Comparison of ENCODE assay signal across 21 mouse cellular contexts in genomic region chr15:12622701-12623100, GRCm38 (mm10).
"Had no signal": no experiment of that assay in that cellular context is flagged by ENCODE, and none has a peak within 500 bp of the region (broad histone marks: within the 10 kb centered on the region; RNA-seq: fewer than 3 reads in every experiment).

No protein-coding gene starts in this region.

- H3K9ac ChIP-seq: heart, embryonic 13.5 days; heart, embryonic 15.5 days; hindbrain, embryonic 14.5 days; kidney, embryonic 15.5 days; limb, embryonic 13.5 days; limb, embryonic 15.5 days; liver, embryonic 12.5 days; liver, embryonic 14.5 days had no signal

- H3K4me3 ChIP-seq: heart, embryonic 13.5 days; heart, embryonic 15.5 days; limb, embryonic 13.5 days; limb, embryonic 15.5 days; liver, embryonic 12.5 days had no signal

- ATAC-seq: hindbrain, embryonic 16.5 days; intestine, embryonic 16.5 days; liver, embryonic 12.5 days had no signal

- H3K27me3 ChIP-seq: heart, embryonic 13.5 days; heart, embryonic 15.5 days; kidney, embryonic 15.5 days; limb, embryonic 13.5 days; limb, embryonic 15.5 days; liver, embryonic 12.5 days had no signal

- H3K4me2 ChIP-seq: heart, embryonic 11.5 days; heart, embryonic 13.5 days; heart, embryonic 15.5 days; hindbrain, embryonic 14.5 days; limb, embryonic 15.5 days; liver, embryonic 12.5 days had no signal

- H3K27ac ChIP-seq: heart, embryonic 13.5 days; heart, embryonic 15.5 days; hindbrain, embryonic 14.5 days; kidney, postnatal 0 days; limb, embryonic 13.5 days; liver, embryonic 12.5 days; liver, embryonic 14.5 days had no signal

- H3K9me3 ChIP-seq: heart, embryonic 13.5 days; heart, embryonic 15.5 days; kidney, embryonic 15.5 days; limb, embryonic 15.5 days; liver, embryonic 12.5 days had no signal

- H3K36me3 ChIP-seq: heart, embryonic 13.5 days; heart, embryonic 15.5 days; kidney, embryonic 15.5 days; limb, embryonic 13.5 days; limb, embryonic 15.5 days; liver, embryonic 12.5 days had no signal

- DNase-seq: gastrocnemius, postnatal 14 days; gastrocnemius, postnatal 36 days; heart, postnatal 36 days; kidney, adult 11 months; kidney, adult 2 months; kidney, postnatal 36 days; layer of hippocampus, adult 9-11 months; layer of hippocampus, postnatal 36 days; left cerebral cortex, postnatal 4 days had no signal
